Mouse (Mus musculus) liver, adult 2 months (tissue): ENCODE data around the gene Vps8.
A peak's percentile ranks its signal among the peaks of the same experiment; 100 is the strongest.

Source experiments
- CTCF ChIP-seq: fragments of 200-500 bp; IDR thresholded peaks from 2 replicates; pipeline ENCODE4 v1.5.1; 2011; ENCODE audit warnings: low read depth, low read length, control low read depth
- POLR2A ChIP-seq: fragments of 200-500 bp; IDR thresholded peaks from 2 replicates; pipeline ENCODE4 v1.6.1; 2011; ENCODE audit warnings: low read length, control low read depth; ENCODE audit not compliant: insufficient read depth; ENCODE audit errors: extremely low read depth

DNA sequence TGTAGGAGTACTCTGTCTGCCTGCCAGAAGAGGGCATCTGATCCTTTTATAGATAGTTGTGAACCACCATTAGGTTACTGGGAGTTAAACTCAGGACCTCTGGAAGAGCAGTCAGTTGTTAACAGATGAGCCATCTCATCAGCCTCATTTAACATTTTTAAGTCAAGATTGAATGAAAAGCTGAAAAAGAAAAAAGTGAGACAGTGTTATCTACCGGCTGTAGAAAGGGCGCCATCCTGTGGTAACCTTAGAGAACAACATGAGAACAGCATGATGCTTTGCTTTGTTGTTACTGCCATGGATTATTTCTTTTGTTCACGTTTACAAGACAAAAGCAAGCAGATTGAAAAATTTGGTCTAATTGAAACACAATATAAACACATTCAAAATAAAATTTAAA lies 10.6 kb downstream of the Vps8 start:
- TF ChIP-seq CTCF: 0 out of 2 replicates have a peak, but pooled peaks have one; percentile 3
- TF ChIP-seq POLR2A: no peak
